Mouse (Mus musculus): ENCODE measurements at regions not wholly inside any gene's neighbourhood (a gene's known extent, or its start where the extent isn't known, plus 50 kb on each side); places are given as distances from the start of the nearest gene placed in this dataset.

DNA sequence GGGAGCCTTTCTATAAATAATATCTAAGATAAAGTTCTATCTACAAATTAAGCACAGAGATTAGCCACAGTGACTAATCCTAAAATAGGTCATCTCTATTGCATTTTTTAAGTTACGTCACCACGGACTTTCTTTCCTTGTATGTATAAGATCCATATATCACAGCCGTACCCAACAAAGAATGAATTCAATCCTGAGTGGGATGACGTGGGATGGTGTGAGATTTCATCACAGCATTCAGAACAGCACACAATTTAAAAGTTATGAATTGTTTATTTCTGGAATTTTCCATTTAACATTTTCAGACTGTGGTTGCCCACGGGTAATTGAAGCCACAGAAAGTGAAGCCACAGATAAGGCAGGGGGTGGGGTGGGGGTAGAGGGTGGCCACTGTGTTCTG, 129.0 kb upstream of the Dynlrb2 start:
- no peak for DNase-seq (ENCODE audit: low spot score)

DNA sequence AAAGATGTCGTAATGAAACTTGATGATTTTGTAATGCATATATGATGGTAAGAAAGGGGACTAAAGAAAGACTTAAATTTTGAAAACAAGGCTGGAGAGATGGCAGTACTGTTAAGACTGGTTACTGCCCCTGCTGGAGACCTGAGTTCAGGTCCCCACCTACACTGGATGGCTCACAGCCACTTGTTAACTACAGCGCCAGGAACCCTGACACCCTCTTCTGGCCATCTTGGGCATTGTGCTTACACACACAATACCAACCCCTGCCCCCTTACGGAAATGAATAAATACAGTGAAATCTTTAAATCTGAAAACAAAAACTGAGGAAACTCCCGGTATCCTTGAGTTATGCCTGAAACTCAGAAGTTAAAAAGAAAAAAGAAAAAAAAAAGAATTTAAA, 131.7 kb upstream of the Dynlrb2 start:
- peak; percentile 11 for DNase-seq (ENCODE audit: low spot score)

DNA sequence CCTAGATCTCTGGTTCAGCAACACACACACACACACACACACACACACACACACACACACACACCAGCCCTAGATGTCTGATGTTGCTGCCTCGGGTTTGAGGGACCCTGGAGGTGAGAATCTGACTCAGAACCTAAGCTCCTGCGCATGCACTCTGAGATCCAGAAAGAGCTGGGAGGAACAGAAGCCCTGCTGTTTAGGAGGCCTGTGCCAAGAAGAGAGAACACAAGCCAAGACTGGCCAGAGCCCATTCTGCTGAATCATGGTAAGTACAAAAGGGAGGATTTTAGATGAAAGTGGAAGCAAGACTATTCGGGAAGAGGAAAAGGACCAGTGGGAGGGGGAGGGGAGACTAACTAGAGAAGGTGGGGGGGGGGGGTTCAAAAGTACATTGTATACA, 132.2 kb upstream of the Dynlrb2 start:
- DNase-seq (ENCODE audit: low spot score) = peak; percentile 74

GRCm38 (mm10) chr8:116372056-116372455, 132.7 kb upstream of the Dynlrb2 start:
- DNase-seq (ENCODE audit: low spot score) = no peak

DNA sequence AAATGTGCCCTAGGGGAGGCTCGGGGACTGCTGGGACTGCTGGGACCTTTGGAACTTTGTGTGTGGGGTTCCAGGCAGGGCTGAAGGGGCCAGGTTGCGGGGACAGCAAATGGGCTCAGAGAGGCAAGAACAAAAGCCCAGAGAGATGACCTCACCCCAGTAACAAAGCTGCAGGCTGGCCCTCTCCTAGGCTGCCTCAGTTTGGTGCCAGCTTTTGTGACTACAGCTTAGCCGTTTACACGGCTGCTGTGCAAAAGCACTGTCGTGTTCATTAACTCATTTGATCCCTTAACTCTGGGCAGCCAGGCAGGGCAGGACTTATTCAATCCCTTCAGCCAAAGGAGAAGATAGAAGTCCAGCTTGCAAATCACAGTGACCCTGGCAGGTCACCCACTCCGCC, 137.3 kb upstream of the Dynlrb2 start:
- DNase-seq (ENCODE audit: low spot score) = no peak

GRCm38 (mm10) chr8:116366706-116367105, 138.1 kb upstream of the Dynlrb2 start:
- no peak for DNase-seq (ENCODE audit: low spot score)

GRCm38 (mm10) chr8:116364751-116365150, 140.0 kb upstream of the Dynlrb2 start:
- no peak for DNase-seq (ENCODE audit: low spot score)

- no peak for DNase-seq (ENCODE audit: low spot score)
Observed at GRCm38 (mm10) chr8:116364172-116364571, 140.6 kb upstream of the Dynlrb2 start.

DNA sequence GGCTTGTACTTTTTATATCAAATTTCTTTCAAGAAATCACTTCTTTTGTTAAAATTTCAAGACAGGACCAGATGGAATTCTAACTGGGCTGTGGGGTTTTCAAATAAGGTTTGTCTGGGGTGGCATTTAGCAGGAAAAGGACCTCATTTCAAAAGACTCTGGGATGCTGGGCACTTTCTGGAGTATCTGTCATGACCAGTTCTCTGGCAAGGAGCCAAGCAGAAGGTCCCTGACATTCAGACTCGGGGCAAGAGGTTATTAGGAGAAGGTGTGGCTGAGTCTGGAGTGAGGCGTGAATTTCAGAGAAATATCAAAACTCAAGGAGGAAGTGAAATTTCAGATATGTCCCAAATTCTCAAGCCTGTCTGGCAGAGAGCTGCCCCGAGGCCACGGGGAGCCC, 142.4 kb upstream of the Dynlrb2 start:
- no peak for DNase-seq (ENCODE audit: low spot score)

GRCm38 (mm10) chr8:116359761-116360160, 145.0 kb upstream of the Dynlrb2 start:
- DNase-seq (ENCODE audit: low spot score) = no peak

DNA sequence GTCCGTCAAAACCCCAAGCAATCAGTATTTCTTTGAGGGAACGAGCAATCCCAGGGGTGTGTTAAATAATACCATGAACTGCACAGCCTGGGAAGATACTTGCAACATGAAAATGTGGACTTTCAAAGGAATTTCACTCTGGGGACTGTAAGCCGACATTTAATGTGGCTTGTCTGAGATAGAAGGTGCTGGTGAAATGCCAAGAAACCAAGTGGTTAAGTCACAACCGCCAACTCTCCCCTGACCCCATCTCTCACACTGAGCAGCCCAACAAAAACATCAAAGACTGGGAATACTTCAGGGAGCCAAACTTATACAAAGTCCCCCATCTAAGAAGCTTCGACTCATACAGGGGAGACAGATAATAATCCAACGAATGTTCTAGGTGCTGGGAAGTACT, 150.0 kb upstream of the Dynlrb2 start:
- DNase-seq (ENCODE audit: low spot score) = no peak

DNA sequence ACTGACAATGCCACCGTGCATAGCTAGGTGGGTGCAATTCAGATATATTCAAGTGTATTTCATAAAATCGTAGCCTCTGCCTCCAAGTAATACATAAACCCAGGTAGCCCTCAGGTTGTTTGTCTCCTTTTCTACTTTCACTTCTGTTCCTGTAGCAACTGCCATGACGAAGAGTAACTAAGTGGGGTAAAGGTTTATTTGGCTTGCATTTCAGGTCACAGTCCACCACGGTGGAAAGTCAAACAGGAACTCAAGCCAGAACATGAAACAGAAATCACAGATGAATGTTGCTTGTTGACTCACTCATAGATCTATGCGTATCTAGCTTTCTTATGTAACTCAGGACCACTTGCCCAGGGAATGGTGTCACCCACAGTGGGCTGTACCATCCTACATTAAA, 150.9 kb upstream of the Dynlrb2 start:
- no peak for DNase-seq (ENCODE audit: low spot score)

GRCm38 (mm10) chr8:116352635-116353034, 152.1 kb upstream of the Dynlrb2 start:
- DNase-seq (ENCODE audit: low spot score) = no peak

GRCm38 (mm10) chr8:116348971-116349370, 155.8 kb upstream of the Dynlrb2 start:
- DNase-seq (ENCODE audit: low spot score) = no peak

DNA sequence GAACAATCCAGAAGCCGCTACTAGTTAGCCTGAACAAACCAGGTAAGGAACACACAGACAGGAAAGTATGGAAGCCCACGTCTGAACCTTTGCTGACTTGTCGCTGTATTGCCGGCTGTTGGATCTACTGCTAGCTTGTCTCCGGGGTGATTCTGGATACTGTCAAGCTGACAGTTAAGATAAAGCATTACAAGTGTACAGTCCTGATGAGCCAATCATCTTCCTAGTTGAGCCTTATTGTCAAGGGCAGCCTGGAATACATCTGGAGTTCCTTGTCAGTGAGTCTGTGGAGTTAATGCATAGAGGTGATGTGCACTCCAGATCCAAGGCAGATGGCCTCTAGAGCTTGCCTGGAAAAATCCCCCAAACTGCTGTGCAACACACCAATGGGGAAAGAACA, 157.8 kb upstream of the Dynlrb2 start:
- DNase-seq (ENCODE audit: low spot score) = no peak

DNA sequence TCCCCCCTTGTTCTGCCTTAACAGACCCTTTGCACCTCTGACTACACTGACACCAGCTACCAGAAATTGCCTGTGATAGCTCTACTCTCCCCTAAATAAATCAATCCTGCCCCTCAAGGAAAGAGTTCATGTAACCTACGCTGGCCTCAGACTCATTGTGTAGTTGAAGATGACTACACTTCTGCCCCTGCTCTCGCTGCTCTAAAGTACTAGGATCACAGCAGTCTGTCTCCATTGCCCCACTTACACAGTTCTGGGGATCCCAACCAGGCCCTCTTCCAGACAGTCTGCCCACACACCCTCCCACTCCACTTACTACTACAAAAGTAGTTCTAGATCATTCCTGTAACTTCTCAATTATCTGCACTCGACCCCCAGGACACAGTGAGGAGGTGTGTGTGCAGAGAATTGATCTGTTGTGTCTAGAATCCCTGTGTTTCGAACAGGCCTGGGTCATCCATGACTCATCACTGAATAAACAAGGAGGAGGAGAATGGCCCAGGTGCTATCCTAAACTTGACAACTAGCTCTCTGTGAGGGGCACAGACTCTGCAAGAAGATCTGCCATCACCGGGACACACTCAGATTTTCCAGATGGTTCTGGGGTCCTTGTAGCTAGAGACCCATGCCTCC, 160.1 kb upstream of the Dynlrb2 start:
- DNase-seq (ENCODE audit: low spot score) = no peak

GRCm38 (mm10) chr8:116343534-116343933, 161.2 kb upstream of the Dynlrb2 start:
- no peak for DNase-seq (ENCODE audit: low spot score)

GRCm38 (mm10) chr8:116334772-116335171, 170.0 kb upstream of the Dynlrb2 start:
- no peak for DNase-seq (ENCODE audit: low spot score)

GRCm38 (mm10) chr8:116334101-116334500, 170.7 kb upstream of the Dynlrb2 start:
- no peak for DNase-seq (ENCODE audit: low spot score)

DNA sequence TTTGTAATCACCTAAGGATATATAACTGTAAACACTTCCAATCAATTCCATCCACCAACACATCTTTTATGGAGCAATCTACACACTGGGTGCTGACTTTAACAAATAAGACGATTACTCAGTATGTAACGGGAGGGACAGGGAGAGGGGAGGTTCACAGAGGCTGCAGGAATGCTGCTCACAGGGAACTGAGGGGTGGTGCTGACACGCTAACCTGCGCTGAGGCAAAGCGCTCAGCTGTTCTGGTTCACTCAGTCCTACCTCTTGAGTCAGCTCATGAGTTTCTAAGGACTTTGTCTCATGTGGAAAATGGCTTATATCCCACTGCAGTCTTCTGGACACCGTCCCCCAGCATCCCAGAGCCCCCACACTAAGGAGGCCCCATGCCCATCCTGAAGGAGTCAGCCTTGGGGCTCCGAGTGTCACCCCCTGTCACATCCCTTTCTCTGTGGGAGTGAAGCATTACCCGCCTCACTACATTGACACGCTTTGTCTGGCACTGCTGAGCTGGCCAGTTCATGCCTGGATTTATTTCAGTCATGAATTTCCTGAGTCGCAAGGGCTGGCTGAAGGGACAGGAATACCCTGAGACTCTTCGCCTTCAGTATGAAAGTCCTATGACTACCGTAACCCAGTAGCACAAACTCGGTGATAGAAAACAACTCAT, 184.6 kb upstream of the Dynlrb2 start:
- DNase-seq (ENCODE audit: low spot score) = no peak

- no peak for DNase-seq (ENCODE audit: low spot score)
Observed at GRCm38 (mm10) chr8:116315410-116315809, 189.4 kb upstream of the Dynlrb2 start.

DNA sequence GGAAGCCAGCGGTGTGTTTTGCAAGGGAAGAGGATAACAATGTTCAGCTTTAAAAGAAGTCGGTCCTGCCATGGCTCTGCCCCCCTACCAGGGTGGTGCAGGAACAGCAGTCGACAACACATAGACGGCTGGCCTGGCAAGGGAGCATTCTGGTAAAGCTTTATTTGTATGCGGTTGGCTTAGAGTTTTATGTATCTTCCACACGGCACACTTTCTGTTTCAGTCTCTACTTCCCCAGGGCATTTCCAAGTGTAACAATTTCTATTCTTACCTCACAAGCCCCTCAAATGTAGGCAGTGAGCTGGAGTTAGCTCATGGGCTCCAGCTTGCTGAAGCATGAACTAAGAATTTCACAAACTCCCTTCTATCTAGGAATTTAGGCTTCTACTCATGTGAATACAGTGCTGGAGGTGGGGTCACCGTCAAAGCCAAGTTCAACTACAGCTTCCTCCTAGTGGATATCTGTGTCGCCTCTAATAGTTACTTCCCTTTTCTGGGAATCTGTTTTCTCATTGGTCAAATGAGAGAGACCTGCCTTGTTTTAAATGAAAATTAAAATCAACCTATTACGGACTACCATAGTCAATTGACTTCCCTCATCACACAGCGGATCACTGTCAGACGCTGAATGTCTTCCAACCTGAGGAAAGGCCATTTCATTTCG, 190.2 kb upstream of the Dynlrb2 start:
- no peak for DNase-seq (ENCODE audit: low spot score)

GRCm38 (mm10) chr8:116298891-116299290, 205.9 kb upstream of the Dynlrb2 start:
- no peak for DNase-seq (ENCODE audit: low spot score)

Measured in urinary bladder, postnatal 14 days (tissue).